Mouse (Mus musculus) lung, embryonic 16.5 days (tissue): ENCODE data around the gene Thsd4. TPM values are rescaled to one million over a fixed set of nuclear protein-coding genes. Genes with fewer than 3 reads are reported as not detected.

Experiments
- ATAC-seq: fragments of 200-750 bp; cut with Nextera tagmentation; 2 replicates; pipeline ENCODE4 v1.8.0; 2017; ENCODE audit warnings: low read depth, mild to moderate bottlenecking, moderate library complexity
- H3K27ac ChIP-seq: fragments of 300-500 bp; sonication (generic); 2 replicates; pipeline ENCODE4 v1.5.1; 2014; ENCODE audit warnings: mild to moderate bottlenecking, control low read depth, low read length
- H3K27me3 ChIP-seq: fragments of 300-500 bp; sonication (generic); 2 replicates; pipeline ENCODE4 v1.6.1; 2014; ENCODE audit warnings: low read depth, low read length, mixed read lengths; ENCODE audit not compliant: control insufficient read depth, insufficient read depth
- H3K36me3 ChIP-seq: fragments of 300-500 bp; sonication (generic); 2 replicates; pipeline ENCODE4 v1.6.1; 2014; ENCODE audit warnings: low read length; ENCODE audit not compliant: control insufficient read depth, insufficient read depth
- H3K4me1 ChIP-seq: fragments of 300-500 bp; sonication (generic); replicated peaks from 2 replicates; pipeline ENCODE4 v1.6.1; 2014; ENCODE audit warnings: low read length, mixed read lengths; ENCODE audit not compliant: control insufficient read depth, insufficient read depth
- H3K4me2 ChIP-seq: fragments of 300-500 bp; sonication (generic); 2 replicates; pipeline ENCODE4 v1.6.1; 2014; ENCODE audit warnings: low read depth, low read length, control low read depth
- H3K4me3 ChIP-seq: fragments of 300-500 bp; sonication (generic); 2 replicates; pipeline ENCODE4 v1.5.1; 2014; ENCODE audit warnings: mild to moderate bottlenecking, low read length, control low read depth
- H3K9ac ChIP-seq: fragments of 300-500 bp; sonication (generic); 2 replicates; pipeline ENCODE4 v1.6.1; 2014; ENCODE audit warnings: low read length, control low read depth
- H3K9me3 ChIP-seq: fragments of 300-500 bp; sonication (generic); 2 replicates; pipeline ENCODE4 v1.6.1; 2016; ENCODE audit warnings: low read length; ENCODE audit not compliant: control insufficient read depth
- WGBS: fragments of 180-500 bp; shearing (Covaris S2); extraction: QIAGEN DNeasy Blood & Tissue Kit; methylation state at CpG from one replicate; pipeline ENCODE4 v1.1.7; 2014; 5-methylcytosine and 5-hydroxymethylcytosine counted together
- polyA plus RNA-seq: library from polyadenylated mRNA; unstranded; fragments of >200 nt; fragmentation: Nextera tagmentation; extraction: Ambion mirVana; gene quantifications from 2 replicates; pipeline ENCODE4 v1.2.1, GENCODE M21; 2015

The Thsd4 gene
- polyA plus RNA-seq, 1 experiment from 2014 or later, result 6.4 TPM

GRCm38 (mm10) chr9:60290780-60291179 is 231.1 kb downstream of the Thsd4 start:
- no peak overlapping the region for H3K4me2 ChIP-seq
- WGBS, result 79% methylated on average over 8 of the region's 8 CpGs
- H3K27ac ChIP-seq, result no peak overlapping the region
- peaks cover 2% of the 10 kb centered on the region; the same call in 1 of the 2 replicates for H3K4me1 ChIP-seq
- no peaks in the 10 kb centered on the region for H3K9me3 ChIP-seq
- no peak for ATAC-seq
- H3K36me3 ChIP-seq, result no peaks in the 10 kb centered on the region
- H3K27me3 ChIP-seq, result no peaks in the 10 kb centered on the region
- no peak overlapping the region for H3K9ac ChIP-seq
- no peak overlapping the region for H3K4me3 ChIP-seq

GRCm38 (mm10) chr9:60288789-60289188 is 233.1 kb downstream of the Thsd4 start:
- no peak overlapping the region for H3K4me2 ChIP-seq
- 58% methylated on average over 12 of the region's 12 CpGs for WGBS

GRCm38 (mm10) chr9:60286390-60286789 is 235.5 kb downstream of the Thsd4 start:
- H3K27ac ChIP-seq, result no peak overlapping the region
- no peaks in the 10 kb centered on the region for H3K36me3 ChIP-seq
- H3K27me3 ChIP-seq, result no peaks in the 10 kb centered on the region
- peaks cover 7% of the 10 kb centered on the region for H3K4me1 ChIP-seq
- H3K9me3 ChIP-seq, result no peaks in the 10 kb centered on the region
- no peak overlapping the region for H3K4me2 ChIP-seq
- WGBS, result 89% methylated on average over 3 of the region's 3 CpGs
- H3K9ac ChIP-seq, result no peak overlapping the region
- no peak overlapping the region for H3K4me3 ChIP-seq
- no peak for ATAC-seq

More at GRCm38 (mm10) chr9:60288789-60289188, 233.1 kb downstream of the Thsd4 start:
- no peak for ATAC-seq
- Histone ChIP-seq H3K4me3 (no peak overlapping the region), H3K27ac (no peak overlapping the region), H3K9me3 (no peaks in the 10 kb centered on the region), H3K27me3 (no peaks in the 10 kb centered on the region), H3K36me3 (no peaks in the 10 kb centered on the region), H3K4me1 (peaks cover 2% of the 10 kb centered on the region; the same call in 1 of the 2 replicates), H3K9ac (no peak overlapping the region)

- Histone ChIP-seq H3K27me3 (no peaks in the 10 kb centered on the region), H3K4me3 (no peak overlapping the region), H3K4me1 (peaks cover 10% of the 10 kb centered on the region), H3K27ac (no peak overlapping the region), H3K9ac (no peak overlapping the region), H3K9me3 (no peaks in the 10 kb centered on the region), H3K4me2 (no peak overlapping the region), H3K36me3 (no peaks in the 10 kb centered on the region)
- 36% methylated on average over 3 of the region's 3 CpGs for WGBS
- no peak for ATAC-seq
Measured at GRCm38 (mm10) chr9:60285047-60285462, 236.8 kb downstream of the Thsd4 start.

- 83% methylated on average over 1 of the region's 1 CpGs for WGBS
- no peaks in the 10 kb centered on the region for H3K9me3 ChIP-seq
- ATAC-seq, result no peak
Measured at GRCm38 (mm10) chr9:60284318-60284717, 237.5 kb downstream of the Thsd4 start.

GRCm38 (mm10) chr9:60283546-60283945 is 238.3 kb downstream of the Thsd4 start:
- Histone ChIP-seq H3K27me3 (no peaks in the 10 kb centered on the region), H3K9ac (no peak overlapping the region), H3K4me3 (no peak overlapping the region), H3K4me1 (peaks cover 8% of the 10 kb centered on the region), H3K4me2 (no peak overlapping the region), H3K27ac (no peak overlapping the region), H3K9me3 (no peaks in the 10 kb centered on the region), H3K36me3 (no peaks in the 10 kb centered on the region)
- 38% methylated on average over 3 of the region's 3 CpGs for WGBS
- no peak for ATAC-seq

More at GRCm38 (mm10) chr9:60284318-60284717, 237.5 kb downstream of the Thsd4 start:
- Histone ChIP-seq H3K4me3 (no peak overlapping the region), H3K4me2 (no peak overlapping the region), H3K27me3 (no peaks in the 10 kb centered on the region), H3K4me1 (peaks cover 10% of the 10 kb centered on the region), H3K27ac (no peak overlapping the region), H3K9ac (no peak overlapping the region), H3K36me3 (no peaks in the 10 kb centered on the region)

GRCm38 (mm10) chr9:60281281-60281680 is 240.6 kb downstream of the Thsd4 start:
- Histone ChIP-seq H3K9ac (no peak overlapping the region), H3K27me3 (no peaks in the 10 kb centered on the region), H3K27ac (no peak overlapping the region), H3K4me2 (no peak overlapping the region), H3K4me1 (peaks cover 8% of the 10 kb centered on the region), H3K9me3 (no peaks in the 10 kb centered on the region), H3K36me3 (no peaks in the 10 kb centered on the region), H3K4me3 (no peak overlapping the region)
- 49% methylated on average over 11 of the region's 11 CpGs for WGBS
- ATAC-seq, result peak; percentile 78

- Histone ChIP-seq H3K36me3 (no peaks in the 10 kb centered on the region), H3K4me2 (no peak overlapping the region), H3K9me3 (no peaks in the 10 kb centered on the region), H3K4me1 (peaks cover 8% of the 10 kb centered on the region), H3K27ac (no peak overlapping the region), H3K4me3 (no peak overlapping the region), H3K27me3 (no peaks in the 10 kb centered on the region), H3K9ac (no peak overlapping the region)
- WGBS, result 78% methylated on average over 5 of the region's 5 CpGs
- ATAC-seq, result no peak
Measured at GRCm38 (mm10) chr9:60280786-60281185, 241.1 kb downstream of the Thsd4 start.

GRCm38 (mm10) chr9:60279556-60279955 is 242.3 kb downstream of the Thsd4 start:
- Histone ChIP-seq H3K27me3 (no peaks in the 10 kb centered on the region), H3K9ac (no peak overlapping the region), H3K36me3 (no peaks in the 10 kb centered on the region), H3K4me1 (peaks cover 8% of the 10 kb centered on the region), H3K9me3 (no peaks in the 10 kb centered on the region), H3K4me2 (no peak overlapping the region), H3K27ac (no peak overlapping the region), H3K4me3 (no peak overlapping the region)
- ATAC-seq, result no peak
- WGBS, result 53% methylated on average over 6 of the region's 6 CpGs

- 27% methylated on average over 5 of the region's 5 CpGs for WGBS
- Histone ChIP-seq H3K4me1 (peaks cover 3% of the 10 kb centered on the region; the same call in 1 of the 2 replicates), H3K9ac (no peak overlapping the region), H3K36me3 (no peaks in the 10 kb centered on the region), H3K27me3 (no peaks in the 10 kb centered on the region), H3K4me2 (no peak overlapping the region), H3K4me3 (no peak overlapping the region), H3K27ac (no peak overlapping the region), H3K9me3 (no peaks in the 10 kb centered on the region)
- no peak for ATAC-seq
Measured at GRCm38 (mm10) chr9:60276351-60276750, 245.5 kb downstream of the Thsd4 start.
